Mouse (Mus musculus) activated CD4-positive, CD25-positive, alpha-beta regulatory T cell (primary cell): ENCODE data around the gene Olfr666. TPM values are rescaled to one million over a fixed set of nuclear protein-coding genes. Genes with fewer than 3 reads are reported as not detected.

Experiments used
- polyA plus RNA-seq, 2 experiments: library from polyadenylated mRNA; unstranded; fragments of 100-300 nt; shearing (Covaris generic); gene quantifications; one replicate each; pipeline ENCODE4 v1.2.1; 2017

Gene Olfr666
- polyA plus RNA-seq: not detected

GRCm38 (mm10) chr7:104895852-104896251 is at the start of gene Olfr666:
TSS of gene Olfr666 (minus strand) at chr7:104895952.

GRCm38 (mm10) chr7:104933940-104934339 is 38.2 kb upstream of the Olfr666 start, which contains the start of gene Olfr669:
TSS of gene Olfr669 (plus strand) at chr7:104934240.

GRCm38 (mm10) chr7:104927957-104928356 is 32.2 kb upstream of the Olfr666 start, which contains the start of gene Olfr668:
TSS of gene Olfr668 (minus strand) at chr7:104928057.

GRCm38 (mm10) chr7:104921382-104921781 is 25.6 kb upstream of the Olfr666 start, which contains the start of gene Olfr667:
TSS of gene Olfr667 (minus strand) at chr7:104921482.

GRCm38 (mm10) chr7:104877731-104878130 is 18.0 kb downstream of the Olfr666 start, which contains the start of gene Olfr665:
TSS of gene Olfr665 (plus strand) at chr7:104878031.

GRCm38 (mm10) chr7:104856709-104857108 is 39.0 kb downstream of the Olfr666 start, which contains the start of gene Usp17la:
TSS of gene Usp17la (plus strand) at chr7:104857009.

GRCm38 (mm10) chr7:104842503-104842902 is 53.2 kb downstream of the Olfr666 start, which contains the start of gene Usp17lb:
TSS of gene Usp17lb (minus strand) at chr7:104842603.

Other genes with a start within 250 kb of the Olfr666 start
- under 1 TPM in 1 of 2 experiments, not detected in 1; 0.42 TPM for gene Olfr658, start 248.6 kb downstream of the Olfr666 start, polyA plus RNA-seq
- gene Olfr659, start 229.2 kb downstream of the Olfr666 start, polyA plus RNA-seq: under 1 TPM in 1 of 2 experiments, not detected in 1; 0.37 TPM
- under 1 TPM in 1 of 2 experiments, not detected in 1; 0.05 TPM for gene Olfr661, start 209.5 kb downstream of the Olfr666 start, polyA plus RNA-seq
- gene Usp17le, start 118.5 kb downstream of the Olfr666 start, polyA plus RNA-seq: not detected
- not detected for gene Usp17lb, start 53.3 kb downstream of the Olfr666 start, polyA plus RNA-seq
- under 1 TPM in 1 of 2 experiments, not detected in 1; 0.27 TPM for gene Usp17la, start 38.9 kb downstream of the Olfr666 start, polyA plus RNA-seq
- gene Olfr665, start 17.9 kb downstream of the Olfr666 start, polyA plus RNA-seq: not detected
- not detected for gene Olfr667, start 25.5 kb upstream of the Olfr666 start, polyA plus RNA-seq
- not detected for gene Olfr668, start 32.1 kb upstream of the Olfr666 start, polyA plus RNA-seq
- not detected for gene Olfr669, start 38.3 kb upstream of the Olfr666 start, polyA plus RNA-seq
- under 1 TPM in 1 of 2 experiments, not detected in 1; 0.16 TPM for gene Olfr670, start 66.7 kb upstream of the Olfr666 start, polyA plus RNA-seq
- gene Olfr671, start 83.2 kb upstream of the Olfr666 start, polyA plus RNA-seq: not detected
- gene Olfr672, start 106.1 kb upstream of the Olfr666 start, polyA plus RNA-seq: under 1 TPM in 1 of 2 experiments, not detected in 1; 0.25 TPM
- under 1 TPM in 1 of 2 experiments, not detected in 1; 0.11 TPM for gene Olfr675, start 132.5 kb upstream of the Olfr666 start, polyA plus RNA-seq
- not detected for gene Olfr676, start 136.7 kb upstream of the Olfr666 start, polyA plus RNA-seq
- gene Olfr677, start 155.4 kb upstream of the Olfr666 start, polyA plus RNA-seq: not detected
- gene Olfr678, start 168.5 kb upstream of the Olfr666 start, polyA plus RNA-seq: not detected
- gene Olfr679, start 185.3 kb upstream of the Olfr666 start, polyA plus RNA-seq: not detected
- not detected for gene Olfr680-ps1, start 196.9 kb upstream of the Olfr666 start, polyA plus RNA-seq
- gene Olfr681, start 220.9 kb upstream of the Olfr666 start, polyA plus RNA-seq: under 1 TPM in 1 of 2 experiments, not detected in 1; 0.05 TPM